Mouse (Mus musculus) CH12.LX (cell line): ENCODE measurements at regions not wholly inside any gene's neighbourhood (a gene's known extent, or its start where the extent isn't known, plus 50 kb on each side); places are given as distances from the start of the nearest gene placed in this dataset.

ENCODE experiments used
- DNase-seq: peaks from one replicate; pipeline ENCODE4 v3.0.0-alpha.2; 2013; ENCODE audit errors: extremely low read depth
- H3K27ac ChIP-seq: 2 replicates; pipeline ENCODE4 v1.5.1; 2012; ENCODE audit warnings: low read depth, mild to moderate bottlenecking, control low read depth, moderate library complexity; ENCODE audit not compliant: insufficient read depth
- H3K27me3 ChIP-seq: replicated peaks from 2 replicates; pipeline ENCODE3; 2012; ENCODE audit warnings: inconsistent platforms
- H3K36me3 ChIP-seq, 2 experiments: replicated peaks in 1 of 2; 2 replicates each; pipeline versions ENCODE3 to v1.6.1; 2012; ENCODE audit warnings: inconsistent platforms in 1 of 2, low read length in 1 of 2, mild to moderate bottlenecking in 1 of 2, mixed read lengths in 1 of 2, moderate library complexity in 1 of 2; ENCODE audit not compliant: control insufficient read depth in 1 of 2, insufficient read depth in 1 of 2
- H3K4me1 ChIP-seq, 2 experiments: 2 replicates each; pipeline ENCODE4 v1.6.1; 2012; ENCODE audit warnings: inconsistent platforms in 1 of 2, moderate library complexity in 1 of 2; ENCODE audit not compliant: insufficient read depth in 2 of 2, control insufficient read depth in 1 of 2
- H3K4me2 ChIP-seq: 2 replicates; pipeline ENCODE4 v1.6.1; 2012; ENCODE audit warnings: low read depth, mild to moderate bottlenecking, control low read depth; ENCODE audit not compliant: poor library complexity, insufficient read depth, severe bottlenecking
- H3K4me3 ChIP-seq, 3 experiments: fragments of 150-350 bp in 1 of 3; sonication (generic) in 1 of 3; replicated peaks in 1 of 3; 2 replicates each; pipeline versions ENCODE3 to v1.5.1; 2011 to 2012; ENCODE audit warnings: low read depth in 2 of 3, low read length in 2 of 3, mild to moderate bottlenecking in 2 of 3, moderate library complexity in 2 of 3, control low read depth in 1 of 3, improper control_type of control experiment in 1 of 3, inconsistent platforms in 1 of 3, mixed read lengths in 1 of 3; ENCODE audit not compliant: poor library complexity in 1 of 3
- H3K79me2 ChIP-seq: replicated peaks from 2 replicates; pipeline ENCODE4 v1.6.1; 2012; ENCODE audit warnings: mild to moderate bottlenecking, moderate library complexity; ENCODE audit not compliant: control insufficient read depth, poor library complexity, insufficient read depth, severe bottlenecking; ENCODE audit errors: extremely low read depth
- H3K9ac ChIP-seq: 2 replicates; pipeline ENCODE4 v1.6.1; 2012; ENCODE audit warnings: low read depth, mild to moderate bottlenecking, control low read depth, moderate library complexity; ENCODE audit not compliant: insufficient read depth
- H3K9me3 ChIP-seq: replicated peaks from 2 replicates; pipeline ENCODE3; 2012; ENCODE audit warnings: low read length, inconsistent platforms, mixed read lengths
- BHLHE40 ChIP-seq: IDR thresholded peaks from 2 replicates; pipeline ENCODE4 v1.6.1; 2011; ENCODE audit warnings: mild to moderate bottlenecking, low read depth, low read length, improper control_type of control experiment
- CTCF ChIP-seq, 2 experiments: IDR thresholded peaks in 1 of 2; conservative IDR thresholded peaks in 1 of 2; 2 replicates each; pipeline ENCODE4 v1.5.1; 2011 to 2012; ENCODE audit warnings: low read depth in 2 of 2, low read length in 2 of 2, improper control_type of control experiment in 1 of 2, inconsistent platforms in 1 of 2, mild to moderate bottlenecking in 1 of 2, moderate library complexity in 1 of 2
- EP300 ChIP-seq: IDR thresholded peaks from 2 replicates; pipeline ENCODE4 v1.6.1; 2011; ENCODE audit warnings: low read length, improper control_type of control experiment
- ETS1 ChIP-seq: conservative IDR thresholded peaks from 2 replicates; pipeline ENCODE4 v1.6.1; 2012; ENCODE audit warnings: low read depth, mild to moderate bottlenecking, inconsistent platforms, low read length, improper control_type of control experiment, moderate library complexity
- GABPA ChIP-seq: IDR thresholded peaks from 2 replicates; pipeline ENCODE4 v1.6.1; 2012; ENCODE audit warnings: low read depth, low read length, improper control_type of control experiment, inconsistent platforms; ENCODE audit not compliant: insufficient replicate concordance
- HCFC1 ChIP-seq: IDR thresholded peaks from 2 replicates; pipeline ENCODE4 v1.6.1; 2012; ENCODE audit warnings: low read depth, mild to moderate bottlenecking, inconsistent platforms, low read length, improper control_type of control experiment
- IRF4 ChIP-seq: IDR thresholded peaks from 2 replicates; pipeline ENCODE4 v1.6.1; 2014; ENCODE audit warnings: low read depth, mild to moderate bottlenecking, inconsistent platforms, low read length, improper control_type of control experiment
- JUN ChIP-seq: IDR thresholded peaks from 2 replicates; pipeline ENCODE4 v1.6.1; 2011; ENCODE audit warnings: low read depth, mild to moderate bottlenecking, low read length, improper control_type of control experiment, moderate library complexity; ENCODE audit not compliant: insufficient read depth
- MEF2A ChIP-seq: IDR thresholded peaks from 2 replicates; pipeline ENCODE4 v1.6.1; 2014; ENCODE audit warnings: low read depth, mild to moderate bottlenecking, inconsistent platforms, low read length, improper control_type of control experiment, borderline replicate concordance
- MXI1 ChIP-seq: IDR thresholded peaks from 2 replicates; pipeline ENCODE4 v1.6.1; 2011; ENCODE audit warnings: mild to moderate bottlenecking, low read depth, low read length, improper control_type of control experiment
- NELFE ChIP-seq: IDR thresholded peaks from 2 replicates; pipeline ENCODE4 v1.6.1; 2011; ENCODE audit warnings: low read depth, low read length, improper control_type of control experiment
- NRF1 ChIP-seq: IDR thresholded peaks from 2 replicates; pipeline ENCODE4 v1.6.1; 2014; ENCODE audit warnings: low read depth, mild to moderate bottlenecking, inconsistent platforms, low read length, improper control_type of control experiment, moderate library complexity
- POLR2A ChIP-seq: IDR thresholded peaks from 2 replicates; pipeline ENCODE4 v1.6.1; 2011; ENCODE audit warnings: low read depth, mild to moderate bottlenecking, improper control_type of control experiment, low read length
- RAD21 ChIP-seq: IDR thresholded peaks from 2 replicates; pipeline ENCODE4 v1.6.1; 2011; ENCODE audit warnings: low read depth, mild to moderate bottlenecking, low read length, improper control_type of control experiment, moderate library complexity
- SMC3 ChIP-seq: IDR thresholded peaks from 2 replicates; pipeline ENCODE4 v1.6.1; 2011; ENCODE audit warnings: low read depth, low read length, improper control_type of control experiment
- TCF12 ChIP-seq: IDR thresholded peaks from 2 replicates; pipeline ENCODE4 v1.6.1; 2014; ENCODE audit warnings: low read depth, mild to moderate bottlenecking, inconsistent platforms, low read length, improper control_type of control experiment
- UBTF ChIP-seq: IDR thresholded peaks from 2 replicates; pipeline ENCODE4 v1.6.1; 2012; ENCODE audit warnings: low read depth, mild to moderate bottlenecking, inconsistent platforms, low read length, improper control_type of control experiment, moderate library complexity
- USF1 ChIP-seq: IDR thresholded peaks from 2 replicates; pipeline ENCODE4 v1.6.1; 2014; ENCODE audit warnings: low read depth, mild to moderate bottlenecking, inconsistent platforms, low read length, improper control_type of control experiment
- ZC3H11A ChIP-seq: IDR thresholded peaks from 2 replicates; pipeline ENCODE4 v1.6.1; 2012; ENCODE audit warnings: low read depth, mild to moderate bottlenecking, inconsistent platforms, low read length, improper control_type of control experiment
- ZKSCAN1 ChIP-seq: IDR thresholded peaks from 2 replicates; pipeline ENCODE4 v1.6.1; 2012; ENCODE audit warnings: low read depth, inconsistent platforms, low read length, improper control_type of control experiment, borderline replicate concordance
- ZMIZ1 ChIP-seq: IDR thresholded peaks from 2 replicates; pipeline ENCODE4 v1.6.1; 2012; ENCODE audit warnings: low read depth, mild to moderate bottlenecking, inconsistent platforms, low read length, improper control_type of control experiment
- ZNF384 ChIP-seq: IDR thresholded peaks from 2 replicates; pipeline ENCODE4 v1.6.1; 2012; ENCODE audit warnings: low read depth, low read length, improper control_type of control experiment, inconsistent platforms
- dilution Hi-C: fragments of 300-500 bp; cut with MboI; formaldehyde crosslinking; loops from 2 replicates; pipeline ENCODE4 v1.14.3; 2020; ENCODE audit warnings: low sequenced_read_pairs; ENCODE audit not compliant: extremely low pct_unique_long_range_greater_than_20kb, extremely low pct_ligation_motif_present
- in situ Hi-C: fragments of 300-500 bp; cut with MboI; formaldehyde crosslinking; loops from 3 replicates; pipeline ENCODE4 v1.14.3; 2019; ENCODE audit warnings: low sequenced_read_pairs, low pct_ligation_motif_present, low pct_unique_long_range_greater_than_20kb, mixed read lengths

GRCm38 (mm10) chr13:53888411-53888810 lies 167.1 kb downstream of the Drd1 start:
- no peaks in the 10 kb centered on the region for H3K36me3 ChIP-seq
- TF ChIP-seq EP300 (no peak), ETS1 (no peak), IRF4 (no peak), UBTF (no peak), ZKSCAN1 (no peak), ZNF384 (no peak)
- TF ChIP-seq, all 38 proteins: peak for 0
- Histone ChIP-seq H3K4me2 (no peak overlapping the region), H3K9me3 (no peaks in the 10 kb centered on the region), H3K79me2 (no peaks in the 10 kb centered on the region), H3K27me3 (peaks cover 89% of the 10 kb centered on the region), H3K27ac (no peak overlapping the region), H3K4me3 (no peak overlapping the region), H3K9ac (no peak overlapping the region), H3K4me1 (no peaks in the 10 kb centered on the region)
- DNase-seq: no peak
- in situ Hi-C loops (no loop called here), dilution Hi-C loops (no loop called here)

- Histone ChIP-seq H3K27me3 (peaks cover 89% of the 10 kb centered on the region), H3K36me3 (no peaks in the 10 kb centered on the region), H3K4me1 (no peaks in the 10 kb centered on the region), H3K4me2 (no peak overlapping the region), H3K79me2 (no peaks in the 10 kb centered on the region), H3K4me3 (no peak overlapping the region), H3K9me3 (no peaks in the 10 kb centered on the region), H3K27ac (no peak overlapping the region), H3K9ac (no peak overlapping the region)
- DNase-seq: no peak
- dilution Hi-C loops: no loop called here
- TF ChIP-seq TCF12: no peak
- no peak for TF ChIP-seq EP300
- TF ChIP-seq CTCF (conservative IDR thresholded peaks at IDR 0.05 in 1 of 2, IDR thresholded peaks at IDR 0.05 in 1 of 2; ENCODE audit: low read depth in 2 of 2, low read length in 2 of 2): no peak
- TF ChIP-seq POLR2A: no peak
- no peak for TF ChIP-seq HCFC1
- TF ChIP-seq SMC3: no peak
- TF ChIP-seq ZC3H11A: no peak
- TF ChIP-seq ZKSCAN1: no peak
- no peak for TF ChIP-seq MEF2A
- no peak for TF ChIP-seq NELFE
- no peak for TF ChIP-seq RAD21
- no peak for TF ChIP-seq BHLHE40
- TF ChIP-seq MXI1: no peak
- TF ChIP-seq IRF4: no peak
- no peak for TF ChIP-seq GABPA
- no peak for TF ChIP-seq USF1
- no peak for TF ChIP-seq NRF1
- no peak for TF ChIP-seq JUN
- no peak for TF ChIP-seq ZMIZ1
- in situ Hi-C loops: no loop called here
These were observed 169.7 kb downstream of the Drd1 start for GRCm38 (mm10) chr13:53885756-53886155.
